Mouse (Mus musculus) E14TG2a.4 (cell line): ENCODE data around the gene Ddx27.
"Not testable (repeated sequence)": the region's sequence is repeated elsewhere in the genome, so short reads cannot be mapped to it uniquely, and the experiment has no call there.

ENCODE experiments used
- H3K27me3 ChIP-seq: 2 replicates; pipeline ENCODE4 v1.6.1; 2014; ENCODE audit warnings: low read length, control low read depth; ENCODE audit not compliant: insufficient read depth
- H3K36me3 ChIP-seq: 2 replicates; pipeline ENCODE4 v1.6.1; 2014; ENCODE audit warnings: low read length, control low read depth; ENCODE audit not compliant: insufficient read depth
- H3K4me1 ChIP-seq: replicated peaks from 2 replicates; pipeline ENCODE4 v1.6.1; 2014; ENCODE audit warnings: low read depth, low read length, control low read depth
- H3K4me3 ChIP-seq: replicated peaks from 2 replicates; pipeline ENCODE4 v1.5.1; 2014; ENCODE audit warnings: mild to moderate bottlenecking, low read length
- H3K9me3 ChIP-seq: 2 replicates; pipeline ENCODE4 v1.6.1; 2014; ENCODE audit warnings: low read length, control low read depth
- CTCF ChIP-seq: conservative IDR thresholded peaks from 2 replicates; pipeline ENCODE4 v1.5.1; 2014; ENCODE audit warnings: low read length
- NANOG ChIP-seq: IDR thresholded peaks from 2 replicates; pipeline ENCODE4 v1.6.1; 2014; ENCODE audit warnings: borderline replicate concordance, low read length, mixed read lengths
- POU5F1 ChIP-seq: IDR thresholded peaks from 2 replicates; pipeline ENCODE4 v1.6.1; 2014; ENCODE audit warnings: low read length, borderline replicate concordance

Ddx27 gene

GRCm38 (mm10) chr2:166995021-166995795 lies 19.8 kb upstream of the Ddx27 start:
- peaks cover 29% of the 10 kb centered on the region for H3K4me1 ChIP-seq
- H3K9me3 ChIP-seq: no peaks in the 10 kb centered on the region
- H3K27me3 ChIP-seq: peaks cover 5% of the 10 kb centered on the region; the same call in 1 of the 2 replicates
- TF ChIP-seq POU5F1 (no peak), CTCF (no peak), NANOG (no peak)
- peak overlapping the region; percentile 89 for H3K4me3 ChIP-seq
- no peaks in the 10 kb centered on the region for H3K36me3 ChIP-seq

- Histone ChIP-seq H3K9me3 (no peaks in the 10 kb centered on the region), H3K4me3 (peak within 1 kb of the TSS; percentile 89), H3K36me3 (no peaks in the 10 kb centered on the region), H3K27me3 (peaks cover 5% of the 10 kb centered on the region; the same call in 1 of the 2 replicates), H3K4me1 (peaks cover 29% of the 10 kb centered on the region)
- TF ChIP-seq NANOG (no peak), CTCF (no peak)
Observed at GRCm38 (mm10) chr2:166995796-166996532, 19.0 kb upstream of the Ddx27 start, which contains the start of gene Stau1. TSS of gene Stau1 (minus strand) at chr2:166996299.

GRCm38 (mm10) chr2:166996533-166996894 lies 18.5 kb upstream of the Ddx27 start:
- H3K27me3 ChIP-seq: peaks cover 5% of the 10 kb centered on the region; the same call in 1 of the 2 replicates
- no peak for TF ChIP-seq NANOG
- no peak for TF ChIP-seq POU5F1
- no peak for TF ChIP-seq CTCF
- H3K4me1 ChIP-seq: peaks cover 27% of the 10 kb centered on the region
- H3K9me3 ChIP-seq: no peaks in the 10 kb centered on the region
- H3K4me3 ChIP-seq: peak overlapping the region; percentile 79
- H3K36me3 ChIP-seq: no peaks in the 10 kb centered on the region

- TF ChIP-seq CTCF (no peak), POU5F1 (no peak), NANOG (no peak)
- no peaks in the 10 kb centered on the region for H3K36me3 ChIP-seq
- H3K4me3 ChIP-seq: no peak overlapping the region
- H3K9me3 ChIP-seq: no peaks in the 10 kb centered on the region
- H3K4me1 ChIP-seq: peaks cover 20% of the 10 kb centered on the region
- peaks cover 4% of the 10 kb centered on the region for H3K27me3 ChIP-seq
Observed at GRCm38 (mm10) chr2:167001486-167001885, 13.5 kb upstream of the Ddx27 start.

- no peaks in the 10 kb centered on the region for H3K36me3 ChIP-seq
- peak; percentile 50 for TF ChIP-seq CTCF
- TF ChIP-seq NANOG: no peak
- no peaks in the 10 kb centered on the region for H3K9me3 ChIP-seq
- peaks cover 15% of the 10 kb centered on the region for H3K27me3 ChIP-seq
- peaks cover 14% of the 10 kb centered on the region for H3K4me1 ChIP-seq
- no peak overlapping the region for H3K4me3 ChIP-seq
Observed at GRCm38 (mm10) chr2:167004099-167004854, 10.7 kb upstream of the Ddx27 start.

- TF ChIP-seq NANOG (no peak), CTCF (no peak), POU5F1 (no peak)
- Histone ChIP-seq H3K9me3 (no peaks in the 10 kb centered on the region), H3K27me3 (peaks cover 20% of the 10 kb centered on the region), H3K36me3 (no peaks in the 10 kb centered on the region), H3K4me3 (no peak overlapping the region), H3K4me1 (peaks cover 14% of the 10 kb centered on the region)
Observed at GRCm38 (mm10) chr2:167006355-167006754, 8.6 kb upstream of the Ddx27 start.

- H3K9me3 ChIP-seq: no peaks in the 10 kb centered on the region
- no peaks in the 10 kb centered on the region for H3K36me3 ChIP-seq
- peaks cover 14% of the 10 kb centered on the region for H3K4me1 ChIP-seq
- H3K27me3 ChIP-seq: peaks cover 17% of the 10 kb centered on the region
- H3K4me3 ChIP-seq: no peak overlapping the region
- TF ChIP-seq NANOG: no peak
- no peak for TF ChIP-seq CTCF
- TF ChIP-seq POU5F1: no peak
Observed at GRCm38 (mm10) chr2:167007001-167007491, 7.9 kb upstream of the Ddx27 start.

- H3K27me3 ChIP-seq: peaks cover 16% of the 10 kb centered on the region
- not testable (repeated sequence) for H3K9me3 ChIP-seq, H3K4me3 ChIP-seq, H3K36me3 ChIP-seq
- H3K4me1 ChIP-seq: peaks cover 14% of the 10 kb centered on the region
Observed at GRCm38 (mm10) chr2:167007565-167007964, 7.4 kb upstream of the Ddx27 start.
